Mouse (Mus musculus) activated CD4-positive, CD25-positive, alpha-beta regulatory T cell, adult 9 weeks (primary cell): ENCODE results near the gene Tle4. TPM values are rescaled to one million over a fixed set of nuclear protein-coding genes. Genes with fewer than 3 reads are reported as not detected.

Experiments
- polyA plus RNA-seq: library from polyadenylated mRNA; unstranded; fragments of 100-300 nt; shearing (Covaris generic); gene quantifications from one replicate; pipeline ENCODE4 v1.2.1, GENCODE M21; 2017

Tle4 gene
- 5.6 TPM for polyA plus RNA-seq

DNA sequence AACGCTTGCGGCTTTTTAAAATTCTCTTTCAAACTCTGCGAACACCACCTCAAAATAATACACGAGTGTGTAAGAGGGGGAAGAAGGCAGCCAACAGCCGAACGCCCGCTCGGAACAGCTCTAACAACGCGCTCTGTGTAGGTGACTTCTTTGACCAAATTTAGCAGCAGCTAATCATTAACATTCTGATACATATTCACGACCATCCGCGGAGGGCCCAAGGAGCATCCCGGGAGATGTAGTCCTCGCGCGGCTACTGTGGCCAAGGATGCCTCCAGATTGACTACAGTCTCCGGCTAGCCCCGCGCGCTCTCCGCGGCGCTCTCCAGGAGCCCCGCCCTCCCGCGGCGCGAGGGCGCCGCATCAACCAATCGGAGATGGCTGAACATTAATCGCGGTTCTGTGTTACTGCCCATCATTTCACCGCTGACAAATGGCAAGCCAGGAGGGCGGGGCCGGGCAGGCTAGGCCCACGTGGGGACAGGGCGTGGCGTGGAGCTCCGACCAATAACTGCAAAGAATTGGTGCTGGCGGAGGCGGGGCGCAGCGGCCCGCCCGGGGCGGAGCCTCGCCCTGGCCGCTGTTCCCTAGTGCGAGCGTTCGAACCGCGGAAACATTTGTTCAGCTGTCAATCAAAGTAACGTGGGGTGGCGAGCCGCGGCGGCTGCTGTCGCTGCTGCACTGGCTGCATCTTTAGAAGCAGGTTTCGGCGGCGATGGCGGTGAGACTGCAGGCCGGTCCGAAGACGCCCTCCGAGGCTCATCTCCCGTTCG, at the start of gene Tle4:
Tle4 (minus strand) TSS at position 135 of the 773 bp plus-strand sequence.

